Mouse (Mus musculus) limb, embryonic 14.5 days (tissue): ENCODE results near the gene P3h1. TPM values are rescaled to one million over a fixed set of nuclear protein-coding genes. Genes with fewer than 3 reads are reported as not detected.

Source experiments
- ATAC-seq: fragments of 200-750 bp; cut with Nextera tagmentation; 2 replicates; pipeline ENCODE4 v1.8.0; 2017; ENCODE audit warnings: low read depth, moderate number of reproducible peaks, moderate TSS enrichment; ENCODE audit not compliant: low FRiP score
- DNase-seq: peaks from one replicate; pipeline ENCODE4 v3.0.0-alpha.2; 2015; ENCODE audit warnings: low spot score
- H3K27ac ChIP-seq: fragments of 300-500 bp; sonication (generic); replicated peaks from 2 replicates; pipeline ENCODE4 v1.5.1; 2014; ENCODE audit warnings: low read depth, mild to moderate bottlenecking, low read length, moderate library complexity, mixed read lengths
- H3K27me3 ChIP-seq: fragments of 300-500 bp; sonication (generic); 2 replicates; pipeline ENCODE4 v1.6.1; 2014; ENCODE audit warnings: low read length, mixed read lengths; ENCODE audit not compliant: control insufficient read depth, insufficient read depth
- H3K36me3 ChIP-seq: fragments of 300-500 bp; sonication (generic); 2 replicates; pipeline ENCODE4 v1.6.1; 2014; ENCODE audit warnings: mild to moderate bottlenecking, low read length, moderate library complexity, mixed read lengths; ENCODE audit not compliant: control insufficient read depth, insufficient read depth
- H3K4me1 ChIP-seq: fragments of 300-500 bp; sonication (generic); 2 replicates; pipeline ENCODE4 v1.6.1; 2014; ENCODE audit warnings: antibody characterized with exemption, low read length, mixed read lengths; ENCODE audit not compliant: control insufficient read depth, insufficient read depth
- H3K4me2 ChIP-seq: fragments of 300-500 bp; sonication (generic); replicated peaks from 2 replicates; pipeline ENCODE4 v1.6.1; 2014; ENCODE audit warnings: low read depth, mild to moderate bottlenecking, low read length, moderate library complexity; ENCODE audit not compliant: severe bottlenecking
- H3K4me3 ChIP-seq: fragments of 300-500 bp; sonication (generic); replicated peaks from 2 replicates; pipeline ENCODE4 v1.5.1; 2014; ENCODE audit warnings: low read length
- H3K9ac ChIP-seq: fragments of 300-500 bp; sonication (generic); 2 replicates; pipeline ENCODE4 v1.6.1; 2014; ENCODE audit warnings: mild to moderate bottlenecking, low read depth, low read length, moderate library complexity; ENCODE audit not compliant: severe bottlenecking
- H3K9me3 ChIP-seq: fragments of 300-500 bp; sonication (generic); 2 replicates; pipeline ENCODE4 v1.6.1; 2016; ENCODE audit warnings: low read length; ENCODE audit not compliant: control insufficient read depth
- POLR2A ChIP-seq: fragments of 200-500 bp; IDR thresholded peaks from 2 replicates; pipeline ENCODE4 v1.8.0; 2012; ENCODE audit warnings: inconsistent platforms, mild to moderate bottlenecking, moderate library complexity, borderline replicate concordance; ENCODE audit not compliant: insufficient read depth, insufficient read length; ENCODE audit errors: extremely low read depth
- WGBS: fragments of 180-500 bp; shearing (Covaris S2); extraction: QIAGEN DNeasy Blood & Tissue Kit; methylation state at CpG from one replicate; pipeline ENCODE4 v1.1.7; 2014; 5-methylcytosine and 5-hydroxymethylcytosine counted together
- polyA plus RNA-seq, 2 experiments: library from polyadenylated mRNA; depleted of rRNA in 1 of 2; stranded (reverse) in 1 of 2; unstranded in 1 of 2; fragments of >200 nt; fragmentation: Nextera tagmentation in 1 of 2; extraction: Ambion mirVana in 1 of 2; gene quantifications; 2 replicates each; pipeline versions ENCODE4 v1.2.1 to v1.2.3; 2012 to 2014

Gene P3h1
- polyA plus RNA-seq, 2 experiments, result 98.0 to 162 TPM

- H3K4me2 ChIP-seq, result peak overlapping the region; percentile 71
- H3K4me1 ChIP-seq, result peaks cover 14% of the 10 kb centered on the region
- peaks cover 25% of the 10 kb centered on the region for H3K36me3 ChIP-seq
- TF ChIP-seq POLR2A, result no peak
- no peak for DNase-seq
- peak overlapping the region; percentile 87 for H3K9ac ChIP-seq
- WGBS, result 83% methylated on average over 1 of the region's 1 CpGs
- no peaks in the 10 kb centered on the region for H3K27me3 ChIP-seq
- no peaks in the 10 kb centered on the region for H3K9me3 ChIP-seq
- no peak for ATAC-seq
- no peak overlapping the region for H3K27ac ChIP-seq
- peak overlapping the region; percentile 84 for H3K4me3 ChIP-seq
Observed at GRCm38 (mm10) chr4:119291921-119292320, 59.2 kb downstream of the P3h1 start.

GRCm38 (mm10) chr4:119292771-119293573 lies 60.3 kb downstream of the P3h1 start:
- whole genome bisulfite sequencing, result 1% methylated on average over 24 of the region's 24 CpGs
- no peak for TF ChIP-seq POLR2A
- Histone ChIP-seq H3K4me3 (peak overlapping the region; percentile 84), H3K36me3 (peaks cover 17% of the 10 kb centered on the region), H3K9me3 (no peaks in the 10 kb centered on the region), H3K9ac (peak overlapping the region; percentile 87), H3K27ac (peak overlapping the region; percentile 3; the same call in 1 of the 2 replicates), H3K4me1 (peaks cover 14% of the 10 kb centered on the region), H3K27me3 (no peaks in the 10 kb centered on the region), H3K4me2 (peak overlapping the region; percentile 71)
- DNase-seq (peak; percentile 81), ATAC-seq (no peak)

GRCm38 (mm10) chr4:119293574-119294258 lies 61.0 kb downstream of the P3h1 start:
- peaks cover 17% of the 10 kb centered on the region for H3K36me3 ChIP-seq
- ATAC-seq, result peak; percentile 16
- peak overlapping the region; percentile 87 for H3K9ac ChIP-seq
- peaks cover 14% of the 10 kb centered on the region for H3K4me1 ChIP-seq
- peak overlapping the region; percentile 84 for H3K4me3 ChIP-seq
- 0% methylated on average over 50 of the region's 80 CpGs for WGBS
- peak overlapping the region; percentile 71 for H3K4me2 ChIP-seq
- H3K27me3 ChIP-seq, result no peaks in the 10 kb centered on the region
- DNase-seq, result peak; percentile 3
- TF ChIP-seq POLR2A, result no peak
- H3K27ac ChIP-seq, result peak overlapping the region; percentile 79
- no peaks in the 10 kb centered on the region for H3K9me3 ChIP-seq

GRCm38 (mm10) chr4:119294415-119295133 lies 61.9 kb downstream of the P3h1 start, which contains the start of gene Ybx1:
Gene Ybx1, minus strand, starts transcription at chr4:119294604.
- H3K4me2 ChIP-seq, result peak within 1 kb of the TSS; percentile 71
- no peaks in the 10 kb centered on the region for H3K9me3 ChIP-seq
- under 1% methylated on average over 45 of the region's 61 CpGs for WGBS
- DNase-seq, result peak; percentile 99
- peak within 1 kb of the TSS; percentile 84 for H3K4me3 ChIP-seq
- peaks cover 12% of the 10 kb centered on the region for H3K36me3 ChIP-seq
- H3K4me1 ChIP-seq, result peaks cover 14% of the 10 kb centered on the region
- H3K27ac ChIP-seq, result peak within 1 kb of the TSS; percentile 86
- H3K27me3 ChIP-seq, result no peaks in the 10 kb centered on the region
- TF ChIP-seq POLR2A, result peak; percentile 89; the same call in 1 of the 2 replicates
- peak; percentile 99 for ATAC-seq
- H3K9ac ChIP-seq, result peak within 1 kb of the TSS; percentile 87

- Histone ChIP-seq H3K4me3 (peak overlapping the region; percentile 84), H3K4me2 (peak overlapping the region; percentile 59), H3K27me3 (no peaks in the 10 kb centered on the region), H3K9me3 (no peaks in the 10 kb centered on the region), H3K4me1 (peaks cover 14% of the 10 kb centered on the region), H3K9ac (peak overlapping the region; percentile 87), H3K36me3 (peaks cover 12% of the 10 kb centered on the region), H3K27ac (peak overlapping the region; percentile 86)
- DNase-seq (no peak), ATAC-seq (no peak)
- 7% methylated on average over 6 of the region's 6 CpGs for WGBS
- TF ChIP-seq POLR2A, result no peak
Observed at GRCm38 (mm10) chr4:119295134-119295453, 62.4 kb downstream of the P3h1 start.
